Mouse (Mus musculus) ovary, adult 18-20 months (tissue): ENCODE results near the gene Gnaz.
"Not testable (repeated sequence)": the region's sequence is repeated elsewhere in the genome, so short reads cannot be mapped to it uniquely, and the experiment has no call there.

ENCODE experiments used
- DNase-seq: peaks from one replicate; pipeline ENCODE4 v3.0.0; 2022; ENCODE audit warnings: low spot score, mixed read lengths

The Gnaz gene

GRCm38 (mm10) chr10:75030234-75030633 lies 63.3 kb downstream of the Gnaz start:
- DNase-seq: no peak

GRCm38 (mm10) chr10:75031345-75032114 lies 64.6 kb downstream of the Gnaz start:
- no peak for DNase-seq

GRCm38 (mm10) chr10:75032395-75032794 lies 65.4 kb downstream of the Gnaz start, which contains the start of gene Rsph14:
Gene Rsph14 (minus strand): TSS chr10:75032586.
- DNase-seq: peak; percentile 85

GRCm38 (mm10) chr10:75036883-75037379 lies 70.0 kb downstream of the Gnaz start, which contains the start of gene Rab36:
Gene Rab36 (plus strand): TSS chr10:75037058.
- peak; percentile 99 for DNase-seq

GRCm38 (mm10) chr10:75042060-75042459 lies 75.1 kb downstream of the Gnaz start:
- DNase-seq: not testable (repeated sequence)

GRCm38 (mm10) chr10:75044459-75044858 lies 77.5 kb downstream of the Gnaz start:
- DNase-seq: no peak

GRCm38 (mm10) chr10:75045831-75046230 lies 78.9 kb downstream of the Gnaz start:
- no peak for DNase-seq

GRCm38 (mm10) chr10:75048711-75049110 lies 81.7 kb downstream of the Gnaz start:
- no peak for DNase-seq

- DNase-seq: no peak
Observed at GRCm38 (mm10) chr10:75051364-75052074, 84.5 kb downstream of the Gnaz start.

GRCm38 (mm10) chr10:75052902-75053301 lies 85.9 kb downstream of the Gnaz start:
- no peak for DNase-seq

- no peak for DNase-seq
Observed at GRCm38 (mm10) chr10:75053655-75054054, 86.7 kb downstream of the Gnaz start.

GRCm38 (mm10) chr10:75054125-75054524 lies 87.1 kb downstream of the Gnaz start:
- DNase-seq: peak; percentile 89

GRCm38 (mm10) chr10:75055672-75056071 lies 88.7 kb downstream of the Gnaz start:
- no peak for DNase-seq

- no peak for DNase-seq
Observed at GRCm38 (mm10) chr10:75056255-75056654, 89.3 kb downstream of the Gnaz start.

GRCm38 (mm10) chr10:75058336-75058735 lies 91.4 kb downstream of the Gnaz start:
- no peak for DNase-seq

- DNase-seq: no peak
Observed at GRCm38 (mm10) chr10:75058761-75059395, 91.9 kb downstream of the Gnaz start.

- no peak for DNase-seq
Observed at GRCm38 (mm10) chr10:75059396-75059795, 92.4 kb downstream of the Gnaz start.

- DNase-seq: peak; percentile 62
Observed at GRCm38 (mm10) chr10:75060217-75060842, 93.4 kb downstream of the Gnaz start, which contains the start of gene Bcr. Gene Bcr (plus strand): TSS chr10:75060592.

GRCm38 (mm10) chr10:75060843-75061235 lies 93.9 kb downstream of the Gnaz start:
- no peak for DNase-seq

- DNase-seq: no peak
Observed at GRCm38 (mm10) chr10:75061341-75062188, 94.6 kb downstream of the Gnaz start.

- DNase-seq: no peak
Observed at GRCm38 (mm10) chr10:75062189-75062561, 95.2 kb downstream of the Gnaz start.
